Mouse (Mus musculus) forebrain, embryonic 16.5 days (tissue): ENCODE results near the gene Cstad. TPM values are rescaled to one million over a fixed set of nuclear protein-coding genes. Genes with fewer than 3 reads are reported as not detected.

Experiments
- ATAC-seq: fragments of 200-750 bp; cut with Nextera tagmentation; 2 replicates; pipeline ENCODE4 v1.8.0; 2017; ENCODE audit warnings: mild to moderate bottlenecking, moderate library complexity
- H3K27ac ChIP-seq: fragments of 300-500 bp; sonication (generic); 2 replicates; pipeline ENCODE4 v1.5.1; 2014; ENCODE audit warnings: low read length, control low read depth
- H3K27me3 ChIP-seq: fragments of 300-500 bp; sonication (generic); replicated peaks from 2 replicates; pipeline ENCODE4 v1.6.1; 2014; ENCODE audit warnings: low read length; ENCODE audit not compliant: control insufficient read depth, insufficient read depth
- H3K36me3 ChIP-seq: fragments of 300-500 bp; sonication (generic); 2 replicates; pipeline ENCODE4 v1.6.1; 2014; ENCODE audit not compliant: control insufficient read depth, insufficient read depth
- H3K4me1 ChIP-seq: fragments of 300-500 bp; sonication (generic); replicated peaks from 2 replicates; pipeline ENCODE4 v1.6.1; 2014; ENCODE audit warnings: low read length; ENCODE audit not compliant: control insufficient read depth, insufficient read depth
- H3K4me2 ChIP-seq: fragments of 300-500 bp; sonication (generic); 2 replicates; pipeline ENCODE4 v1.6.1; 2014; ENCODE audit warnings: mild to moderate bottlenecking, low read length, control low read depth
- H3K4me3 ChIP-seq: fragments of 300-500 bp; sonication (generic); replicated peaks from 2 replicates; pipeline ENCODE4 v1.5.1; 2014; ENCODE audit warnings: mild to moderate bottlenecking, low read length, control low read depth
- H3K9ac ChIP-seq: fragments of 300-500 bp; sonication (generic); replicated peaks from 2 replicates; pipeline ENCODE4 v1.6.1; 2014; ENCODE audit warnings: low read depth, low read length, control low read depth
- H3K9me3 ChIP-seq: fragments of 300-500 bp; sonication (generic); 2 replicates; pipeline ENCODE4 v1.6.1; 2016; ENCODE audit warnings: low read length; ENCODE audit not compliant: control insufficient read depth
- WGBS: fragments of 180-500 bp; shearing (Covaris S2); extraction: QIAGEN DNeasy Blood & Tissue Kit; methylation state at CpG from one replicate; pipeline ENCODE4 v1.1.7; 2014; 5-methylcytosine and 5-hydroxymethylcytosine counted together
- polyA plus RNA-seq: library from polyadenylated mRNA; unstranded; fragments of >200 nt; fragmentation: Nextera tagmentation; extraction: Ambion mirVana; gene quantifications from 2 replicates; pipeline ENCODE4 v1.2.1, GENCODE M21; 2015

Cstad gene
- polyA plus RNA-seq, 1 experiment from 2014 or later = 0.89 TPM

DNA sequence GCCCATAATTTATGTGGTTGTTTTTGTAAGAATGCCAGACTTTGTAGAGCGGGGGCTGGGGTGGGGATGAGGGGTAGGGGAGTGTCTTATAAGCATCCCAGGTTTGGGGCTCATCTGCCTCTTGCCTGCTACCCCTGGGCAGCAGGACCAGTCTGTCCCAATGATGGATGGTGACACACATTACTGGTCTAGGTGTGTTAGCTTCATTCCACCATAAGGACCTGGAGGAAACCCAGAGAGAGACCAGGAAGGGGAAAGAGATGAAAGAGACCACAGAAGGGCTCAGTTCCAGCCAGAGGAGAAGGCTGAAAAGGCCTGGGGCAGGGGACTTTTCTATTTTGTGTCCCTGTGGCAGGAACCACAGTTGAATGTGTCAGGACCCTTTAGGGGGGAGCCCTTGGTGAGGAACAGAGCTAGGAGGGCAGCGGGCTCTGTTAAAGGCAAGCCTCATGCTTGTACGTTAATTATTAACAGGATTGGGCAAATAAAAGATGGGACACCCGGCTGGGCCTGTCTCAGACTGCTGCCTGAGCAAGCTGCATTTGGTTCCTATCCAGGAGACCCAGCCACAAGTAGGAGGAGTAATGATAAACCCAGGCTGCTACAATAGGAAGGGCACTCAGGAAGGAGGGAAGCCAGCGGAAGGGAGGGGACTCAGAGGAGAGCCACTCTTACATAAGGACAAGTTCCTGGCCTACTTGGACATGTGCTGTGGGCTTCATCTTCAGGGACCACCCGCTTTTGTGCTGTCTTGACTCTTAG is 23.8 kb downstream of the Cstad start:
- 65% methylated on average over 6 of the region's 6 CpGs for WGBS
- no peaks in the 10 kb centered on the region for H3K36me3 ChIP-seq
- no peak overlapping the region for H3K27ac ChIP-seq
- no peak overlapping the region for H3K4me3 ChIP-seq
- no peak overlapping the region for H3K9ac ChIP-seq
- no peak overlapping the region for H3K4me2 ChIP-seq
- H3K4me1 ChIP-seq = peaks cover 14% of the 10 kb centered on the region
- no peaks in the 10 kb centered on the region for H3K9me3 ChIP-seq
- ATAC-seq = no peak
- no peaks in the 10 kb centered on the region for H3K27me3 ChIP-seq

DNA sequence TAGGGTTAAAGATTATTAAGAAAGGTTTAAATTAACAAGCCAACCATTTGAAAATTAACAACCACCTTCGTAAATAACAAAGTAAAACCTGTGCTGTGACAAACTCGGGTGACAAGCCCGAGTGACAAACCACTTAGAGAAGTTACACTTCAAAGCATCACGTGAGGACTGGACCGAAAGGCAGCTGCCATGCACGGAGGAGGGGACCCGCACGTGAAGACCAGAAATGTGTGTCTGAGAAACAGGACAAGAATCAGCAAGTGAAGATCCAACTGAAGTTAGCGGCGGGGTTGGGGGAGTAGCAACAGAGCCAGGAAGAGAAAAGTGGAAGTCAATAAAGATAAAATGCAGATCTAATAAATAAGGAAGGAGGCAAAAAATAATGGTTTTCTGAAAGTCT is 29.0 kb downstream of the Cstad start:
- no peak for ATAC-seq
- Histone ChIP-seq H3K27me3 (no peaks in the 10 kb centered on the region), H3K36me3 (no peaks in the 10 kb centered on the region), H3K27ac (no peak overlapping the region), H3K4me1 (peaks cover 11% of the 10 kb centered on the region; the same call in 1 of the 2 replicates), H3K4me2 (no peak overlapping the region), H3K9ac (no peak overlapping the region), H3K4me3 (no peak overlapping the region), H3K9me3 (no peaks in the 10 kb centered on the region)
- WGBS = 82% methylated on average over 10 of the region's 10 CpGs

DNA sequence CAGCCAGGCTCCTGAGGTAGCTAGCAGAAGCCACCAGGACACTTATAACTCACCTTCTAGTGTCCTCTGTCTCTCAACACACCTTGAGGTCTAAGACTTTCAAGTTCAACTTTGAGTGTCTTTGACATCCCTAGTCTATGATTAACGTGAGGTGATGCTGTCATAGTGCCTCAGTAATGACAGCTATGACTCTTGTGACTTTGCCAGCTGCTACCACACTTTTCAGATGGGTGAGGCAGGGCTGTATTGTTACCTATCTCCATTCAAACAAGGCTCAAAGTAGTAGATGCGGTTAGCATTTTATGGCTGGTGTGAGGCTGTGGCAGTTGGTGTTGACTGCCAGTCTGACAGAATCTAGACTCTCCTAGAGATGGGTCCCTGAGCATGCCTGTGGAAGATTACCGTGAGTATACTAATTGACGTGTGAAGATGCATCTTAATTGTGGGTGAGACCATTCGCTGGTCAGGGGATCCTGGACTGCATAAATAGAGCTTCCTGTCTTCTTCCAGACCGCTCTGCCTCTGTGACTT is 30.5 kb downstream of the Cstad start:
- WGBS = 76% methylated on average over 6 of the region's 6 CpGs
- Histone ChIP-seq H3K27me3 (no peaks in the 10 kb centered on the region), H3K4me1 (peaks cover 23% of the 10 kb centered on the region), H3K27ac (no peak overlapping the region), H3K36me3 (no peaks in the 10 kb centered on the region), H3K4me3 (no peak overlapping the region), H3K4me2 (no peak overlapping the region), H3K9me3 (no peaks in the 10 kb centered on the region), H3K9ac (no peak overlapping the region)
- no peak for ATAC-seq

DNA sequence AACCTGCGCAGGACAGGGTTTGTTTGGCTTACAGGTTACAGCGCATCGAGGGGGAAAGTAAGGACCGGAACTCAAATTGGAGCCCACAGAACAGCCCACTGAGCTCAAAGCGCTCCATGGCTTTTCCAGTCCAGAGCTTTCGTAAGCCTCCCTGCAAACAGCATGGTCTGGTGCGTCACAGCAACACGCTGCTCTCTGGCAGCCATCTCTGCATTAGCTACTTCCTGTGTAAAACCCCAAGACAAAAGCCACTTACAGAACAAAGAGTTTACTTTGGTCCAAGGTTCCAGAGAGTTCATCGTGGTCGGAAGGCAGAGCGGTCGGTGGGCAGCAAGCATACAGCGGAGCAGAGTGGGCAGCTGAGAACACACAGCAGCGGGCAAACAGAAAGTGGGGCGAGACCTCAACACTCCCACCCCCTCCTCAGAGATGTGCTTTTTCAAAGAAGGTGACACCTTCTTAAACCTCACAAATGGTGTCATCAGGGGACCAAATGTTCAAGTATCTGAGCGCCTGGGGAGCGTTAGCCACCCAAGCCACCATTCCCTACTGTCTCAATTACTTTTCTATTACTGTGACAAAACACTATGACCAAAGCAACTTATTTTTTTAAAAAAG is 31.3 kb downstream of the Cstad start:
- Histone ChIP-seq H3K9me3 (no peaks in the 10 kb centered on the region), H3K27ac (no peak overlapping the region), H3K4me3 (no peak overlapping the region), H3K4me1 (peaks cover 23% of the 10 kb centered on the region), H3K4me2 (no peak overlapping the region), H3K9ac (no peak overlapping the region), H3K27me3 (no peaks in the 10 kb centered on the region), H3K36me3 (no peaks in the 10 kb centered on the region)
- ATAC-seq = no peak
- whole genome bisulfite sequencing = 75% methylated on average over 17 of the region's 17 CpGs

DNA sequence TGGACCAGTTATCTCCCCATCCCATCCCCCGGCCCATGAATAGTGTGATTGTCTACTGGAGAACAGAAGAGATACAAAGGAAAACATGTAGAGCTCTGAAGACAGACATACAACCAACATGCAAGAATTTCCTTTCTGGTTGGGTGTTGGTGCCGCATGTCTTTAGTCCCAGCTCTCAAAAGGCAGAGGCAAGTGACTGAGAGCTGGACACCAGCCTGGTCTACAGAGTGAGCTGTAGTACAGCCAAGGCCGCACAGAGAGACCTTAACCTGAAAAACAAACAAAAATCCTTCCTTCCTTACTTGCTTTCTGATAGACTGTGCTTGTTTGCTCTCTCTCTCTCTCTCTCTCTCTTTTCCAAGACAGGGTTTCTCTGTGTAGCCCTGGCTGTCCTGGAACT is 32.5 kb downstream of the Cstad start:
- Histone ChIP-seq H3K36me3 (no peaks in the 10 kb centered on the region), H3K4me3 (no peak overlapping the region), H3K9ac (no peak overlapping the region), H3K9me3 (no peaks in the 10 kb centered on the region), H3K27ac (no peak overlapping the region), H3K27me3 (no peaks in the 10 kb centered on the region), H3K4me2 (no peak overlapping the region), H3K4me1 (peaks cover 23% of the 10 kb centered on the region)
- 94% methylated on average over 3 of the region's 3 CpGs for WGBS
- no peak for ATAC-seq

DNA sequence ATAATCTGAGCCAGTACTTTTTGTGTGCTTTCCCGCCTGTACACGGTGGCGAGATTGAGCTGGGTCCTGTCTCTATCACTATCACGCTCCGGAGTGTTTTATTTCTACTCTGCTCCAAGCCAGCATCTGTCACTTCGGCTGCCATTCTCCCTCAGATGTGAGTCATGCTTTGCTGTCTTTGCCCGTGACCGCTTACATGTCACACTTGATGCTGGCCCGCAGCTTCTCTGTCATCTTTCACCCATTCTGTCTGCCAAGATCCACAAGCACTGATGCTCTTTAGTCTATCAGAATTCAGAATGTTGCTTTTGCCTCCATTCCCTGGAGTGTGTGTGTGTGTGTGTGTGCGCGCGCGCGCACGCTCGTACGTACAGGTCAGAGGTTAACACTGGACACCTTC is 33.5 kb downstream of the Cstad start:
- no peaks in the 10 kb centered on the region for H3K36me3 ChIP-seq
- peak overlapping the region; percentile 72 for H3K27ac ChIP-seq
- 86% methylated on average over 17 of the region's 17 CpGs for WGBS
- no peak overlapping the region for H3K4me3 ChIP-seq
- H3K4me2 ChIP-seq = no peak overlapping the region
- 0 out of 2 replicates have a peak, but pooled peaks have one; percentile 23 for ATAC-seq
- no peaks in the 10 kb centered on the region for H3K27me3 ChIP-seq
- no peak overlapping the region for H3K9ac ChIP-seq
- peaks cover 23% of the 10 kb centered on the region for H3K4me1 ChIP-seq
- no peaks in the 10 kb centered on the region for H3K9me3 ChIP-seq

DNA sequence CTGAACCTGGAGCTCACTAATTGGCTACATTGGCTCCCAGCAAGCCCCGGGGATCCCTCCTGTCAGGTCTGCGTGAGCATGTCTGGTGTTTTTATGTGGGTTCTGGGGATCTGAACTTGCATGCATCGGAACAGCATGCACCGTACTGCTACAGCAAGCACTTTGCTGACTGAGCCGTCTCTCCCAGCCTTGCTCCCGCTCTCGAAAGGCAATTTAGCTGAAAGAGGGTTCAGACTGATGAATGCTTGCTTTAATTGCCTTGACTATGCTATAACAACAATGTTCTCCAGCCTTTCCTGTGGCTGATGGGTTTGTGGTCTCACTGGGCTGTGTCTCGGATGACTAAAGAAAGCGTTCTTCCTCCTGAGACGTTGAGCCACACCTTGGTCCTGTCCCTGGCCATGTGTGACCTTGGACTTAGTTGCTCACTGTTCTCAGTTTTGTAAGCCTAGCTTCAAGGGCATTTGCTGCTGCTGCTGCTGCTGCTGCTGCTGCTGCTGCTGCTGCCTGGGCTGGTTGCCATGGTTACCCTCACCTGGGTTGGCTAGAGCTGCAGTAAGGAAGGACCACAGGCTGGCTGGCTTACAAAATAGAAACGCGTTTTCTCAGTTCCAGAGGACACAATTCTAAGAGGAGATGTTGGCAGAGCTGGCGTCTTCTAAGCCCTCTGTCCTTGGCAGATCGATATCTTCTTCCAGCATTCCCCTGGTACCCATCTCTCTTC is 34.4 kb downstream of the Cstad start:
- peaks cover 23% of the 10 kb centered on the region for H3K4me1 ChIP-seq
- peak; percentile 47; the same call in 1 of the 2 replicates for ATAC-seq
- peak overlapping the region; percentile 72 for H3K27ac ChIP-seq
- 0 out of 2 replicates have a peak overlapping the region, but pooled peaks have one; percentile 8 for H3K9ac ChIP-seq
- no peaks in the 10 kb centered on the region for H3K27me3 ChIP-seq
- 36% methylated on average over 14 of the region's 14 CpGs for WGBS
- no peak overlapping the region for H3K4me2 ChIP-seq
- no peaks in the 10 kb centered on the region for H3K9me3 ChIP-seq
- H3K36me3 ChIP-seq = no peaks in the 10 kb centered on the region
- H3K4me3 ChIP-seq = no peak overlapping the region

DNA sequence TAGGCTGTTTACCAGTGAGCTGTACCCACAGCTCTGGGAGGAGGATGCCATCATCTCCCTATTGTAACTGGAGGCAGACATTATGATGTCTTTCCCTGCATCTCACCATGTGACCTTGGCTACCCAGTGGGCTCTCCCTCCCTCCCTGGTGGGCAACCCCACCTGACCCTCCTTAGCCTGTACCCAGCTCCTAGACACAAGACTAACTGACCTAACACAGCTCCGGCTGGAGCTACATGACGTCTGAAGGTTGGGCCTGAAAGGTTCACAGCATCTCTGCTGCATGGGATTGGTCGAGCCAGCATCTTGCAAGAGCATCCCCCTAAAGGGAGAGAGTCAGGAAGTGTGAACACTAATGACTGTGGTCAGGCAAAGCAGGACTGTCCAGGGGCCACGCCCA is 35.0 kb downstream of the Cstad start:
- H3K4me3 ChIP-seq = no peak overlapping the region
- no peak overlapping the region for H3K9ac ChIP-seq
- no peaks in the 10 kb centered on the region for H3K36me3 ChIP-seq
- H3K27me3 ChIP-seq = no peaks in the 10 kb centered on the region
- peak overlapping the region; percentile 72 for H3K27ac ChIP-seq
- no peaks in the 10 kb centered on the region for H3K9me3 ChIP-seq
- H3K4me2 ChIP-seq = no peak overlapping the region
- peak; percentile 28; the same call in 1 of the 2 replicates for ATAC-seq
- H3K4me1 ChIP-seq = peaks cover 23% of the 10 kb centered on the region
- WGBS = 82% methylated on average over 4 of the region's 4 CpGs

DNA sequence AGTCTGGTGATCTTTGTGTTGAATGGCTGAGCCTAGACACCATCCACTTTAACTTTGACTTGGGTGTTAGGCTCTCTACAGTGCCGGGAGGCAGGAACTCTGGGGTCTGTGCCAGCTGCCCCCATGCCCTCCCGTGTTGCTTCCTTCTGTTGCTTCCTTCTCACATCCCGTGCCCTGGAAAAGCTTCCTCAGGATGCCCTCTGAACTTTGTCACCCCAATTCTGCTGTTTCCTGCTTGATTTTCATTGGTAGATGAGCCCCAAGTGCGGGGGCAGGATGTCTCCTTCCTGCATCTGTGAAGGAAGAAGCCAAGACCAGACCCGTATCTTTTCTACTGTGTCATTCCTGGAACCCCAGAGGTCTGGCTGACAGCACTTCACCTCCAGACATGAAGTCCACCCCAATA is 41.4 kb downstream of the Cstad start:
- Histone ChIP-seq H3K27ac (no peak overlapping the region), H3K4me3 (no peak overlapping the region), H3K4me1 (peaks cover 7% of the 10 kb centered on the region), H3K36me3 (no peaks in the 10 kb centered on the region), H3K9ac (no peak overlapping the region), H3K27me3 (no peaks in the 10 kb centered on the region), H3K4me2 (no peak overlapping the region), H3K9me3 (no peaks in the 10 kb centered on the region)
- 74% methylated on average over 5 of the region's 5 CpGs for WGBS
- ATAC-seq = no peak
